Mouse (Mus musculus) limb, embryonic 10.5 days (tissue): ENCODE data around the gene Mark2. TPM values are rescaled to one million over a fixed set of nuclear protein-coding genes. Genes with fewer than 3 reads are reported as not detected.

Source experiments
- DNase-seq: peaks from one replicate; pipeline ENCODE4 v3.0.0-alpha.2; 2017; ENCODE audit warnings: low spot score
- H3K27ac ChIP-seq: fragments of 300-500 bp; sonication (generic); 2 replicates; pipeline ENCODE4 v1.5.1; 2016; ENCODE audit warnings: mild to moderate bottlenecking
- H3K27me3 ChIP-seq: fragments of 300-500 bp; sonication (generic); 2 replicates; pipeline ENCODE4 v1.6.1; 2016; ENCODE audit warnings: low read depth, mild to moderate bottlenecking; ENCODE audit not compliant: poor library complexity, severe bottlenecking
- H3K36me3 ChIP-seq: fragments of 300-500 bp; sonication (generic); 2 replicates; pipeline ENCODE4 v1.6.1; 2016; ENCODE audit warnings: mild to moderate bottlenecking, moderate library complexity
- H3K4me1 ChIP-seq: fragments of 300-500 bp; sonication (generic); 2 replicates; pipeline ENCODE4 v1.6.1; 2016
- H3K4me3 ChIP-seq: fragments of 300-500 bp; sonication (generic); 2 replicates; pipeline ENCODE4 v1.5.1; 2016; ENCODE audit warnings: mild to moderate bottlenecking, moderate library complexity
- H3K9me3 ChIP-seq: fragments of 300-500 bp; sonication (generic); replicated peaks from 2 replicates; pipeline ENCODE4 v1.6.1; 2016; ENCODE audit warnings: mild to moderate bottlenecking
- WGBS: fragments of 180-500 bp; shearing (Covaris S2); methylation state at CpG from one replicate; pipeline ENCODE4 v1.1.7; 2016; 5-methylcytosine and 5-hydroxymethylcytosine counted together
- polyA plus RNA-seq: library from polyadenylated mRNA; unstranded; fragments of >200 nt; fragmentation: Nextera tagmentation; extraction: Ambion mirVana; gene quantifications from 2 replicates; pipeline ENCODE4 v1.2.1, GENCODE M21; 2016

The Mark2 gene
- polyA plus RNA-seq, 1 experiment from 2014 or later: 50.1 TPM

DNA sequence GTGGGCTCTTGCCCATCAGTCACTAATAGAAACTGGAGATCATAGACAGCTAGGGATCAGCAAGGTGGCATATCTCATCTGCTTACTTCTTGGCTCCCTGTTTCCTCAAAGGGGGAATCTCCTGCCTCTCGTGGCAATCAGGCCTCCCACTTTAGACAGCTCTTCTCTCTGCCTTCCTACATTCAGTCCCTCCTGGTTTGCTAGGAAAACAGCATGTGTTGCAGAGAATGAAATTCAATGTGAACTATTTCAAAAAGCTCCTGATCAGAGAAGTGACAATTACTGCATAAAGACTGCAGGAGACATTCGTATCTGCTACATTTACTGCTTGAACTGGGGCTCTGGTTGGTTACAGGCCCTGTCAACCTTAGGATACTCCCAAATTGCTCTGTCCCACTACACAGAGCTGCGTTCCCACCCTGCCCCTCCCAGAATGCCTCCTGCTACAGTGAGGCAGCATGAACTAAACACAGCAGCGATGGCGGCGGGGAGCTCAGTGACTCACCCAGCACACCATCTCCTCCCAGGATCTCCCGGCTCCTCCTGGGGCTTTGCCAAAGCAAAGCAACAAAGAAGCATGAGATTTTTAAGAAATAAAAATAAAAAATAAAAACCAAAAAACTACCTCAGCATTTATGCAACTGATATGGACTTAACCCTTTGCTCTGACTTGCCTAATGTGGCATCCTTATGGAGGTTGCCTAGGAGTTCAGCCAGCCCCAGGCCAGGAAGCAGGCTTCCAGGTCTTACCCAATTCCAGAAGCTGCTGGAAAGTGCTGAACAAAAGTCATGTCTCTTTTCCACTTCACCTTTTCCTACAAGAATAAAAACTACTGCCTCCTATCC is 39.8 kb downstream of the Mark2 start:
- WGBS: 90% methylated on average over 7 of the region's 7 CpGs
- no peak for DNase-seq
- no peak overlapping the region for H3K4me3 ChIP-seq

DNA sequence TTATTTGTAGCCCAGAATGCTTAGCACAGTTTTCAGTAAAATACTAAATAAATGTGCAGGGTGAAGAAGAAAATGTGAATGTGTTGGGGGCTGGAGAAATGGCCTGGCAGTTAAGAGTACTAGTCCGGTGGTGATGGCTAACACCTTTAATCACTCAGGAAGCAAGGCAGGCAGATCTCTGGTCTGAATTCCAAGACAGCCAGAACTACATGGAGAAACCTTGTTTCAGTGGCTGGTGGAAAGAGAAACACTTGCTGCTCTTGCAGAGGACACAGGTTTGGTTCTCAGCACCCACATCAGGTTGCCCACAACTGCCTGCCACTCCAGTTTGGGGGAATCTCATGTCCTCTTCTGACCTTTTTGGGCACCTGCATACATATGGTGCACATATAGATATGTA is 41.6 kb downstream of the Mark2 start:
- 97% methylated on average over 1 of the region's 1 CpGs for WGBS
- peaks cover 31% of the 10 kb centered on the region for H3K36me3 ChIP-seq
- H3K4me1 ChIP-seq: peaks cover 15% of the 10 kb centered on the region
- no peak overlapping the region for H3K4me3 ChIP-seq
- no peaks in the 10 kb centered on the region for H3K27me3 ChIP-seq
- no peak for DNase-seq
- no peaks in the 10 kb centered on the region for H3K9me3 ChIP-seq
- H3K27ac ChIP-seq: no peak overlapping the region

More for the DNA sequence above, 39.8 kb downstream of the Mark2 start:
- no peaks in the 10 kb centered on the region for H3K27me3 ChIP-seq
- no peaks in the 10 kb centered on the region for H3K9me3 ChIP-seq
- no peak overlapping the region for H3K27ac ChIP-seq
- H3K4me1 ChIP-seq: peaks cover 6% of the 10 kb centered on the region; the same call in 1 of the 2 replicates
- H3K36me3 ChIP-seq: peaks cover 30% of the 10 kb centered on the region

DNA sequence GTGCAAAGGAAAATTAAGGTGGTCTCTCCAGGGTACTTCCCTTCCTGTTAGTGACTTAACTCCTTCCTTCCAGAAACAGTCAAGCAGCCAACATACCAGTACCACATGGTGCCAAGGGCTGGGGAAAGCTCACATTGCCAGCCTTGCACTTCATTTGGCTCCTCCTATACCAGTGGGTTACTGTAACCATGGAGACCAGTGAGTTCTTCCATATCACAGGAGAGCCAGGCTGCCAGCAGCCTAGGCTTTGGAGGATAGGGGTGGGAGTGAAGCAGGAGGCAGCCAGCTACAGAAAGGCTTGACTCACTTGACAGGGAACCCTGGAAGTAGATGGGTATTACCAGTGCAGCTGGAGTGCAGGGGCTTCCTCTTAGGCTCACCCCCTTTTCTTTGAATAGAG is 42.6 kb downstream of the Mark2 start:
- H3K27ac ChIP-seq: no peak overlapping the region
- peaks cover 29% of the 10 kb centered on the region for H3K36me3 ChIP-seq
- DNase-seq: no peak
- no peaks in the 10 kb centered on the region for H3K9me3 ChIP-seq
- no peak overlapping the region for H3K4me3 ChIP-seq
- H3K27me3 ChIP-seq: no peaks in the 10 kb centered on the region
- H3K4me1 ChIP-seq: peaks cover 25% of the 10 kb centered on the region

DNA sequence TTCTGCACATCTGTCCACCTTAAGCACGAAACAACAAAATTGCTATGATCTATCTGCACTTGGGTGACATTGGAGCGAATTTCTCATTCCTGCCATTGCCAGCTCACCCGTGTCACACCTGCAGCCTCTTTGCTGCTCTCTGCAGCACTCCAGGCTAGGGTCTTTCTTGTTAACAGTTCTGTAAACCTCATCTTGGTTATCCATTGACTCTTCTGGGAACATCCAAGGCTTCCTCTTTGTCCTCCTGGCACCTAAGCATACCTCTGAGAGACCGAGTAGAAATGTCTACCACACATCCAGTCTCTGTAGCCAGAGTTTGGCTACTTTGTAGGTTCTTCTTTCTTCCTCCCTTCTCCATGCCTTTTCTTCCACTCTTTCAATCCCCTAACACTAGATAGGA is 45.7 kb downstream of the Mark2 start:
- H3K27ac ChIP-seq: no peak overlapping the region
- peaks cover 26% of the 10 kb centered on the region for H3K36me3 ChIP-seq
- H3K4me1 ChIP-seq: peaks cover 38% of the 10 kb centered on the region
- no peaks in the 10 kb centered on the region for H3K9me3 ChIP-seq
- H3K27me3 ChIP-seq: no peaks in the 10 kb centered on the region
- 89% methylated on average over 4 of the region's 4 CpGs for WGBS
- no peak for DNase-seq
- no peak overlapping the region for H3K4me3 ChIP-seq

DNA sequence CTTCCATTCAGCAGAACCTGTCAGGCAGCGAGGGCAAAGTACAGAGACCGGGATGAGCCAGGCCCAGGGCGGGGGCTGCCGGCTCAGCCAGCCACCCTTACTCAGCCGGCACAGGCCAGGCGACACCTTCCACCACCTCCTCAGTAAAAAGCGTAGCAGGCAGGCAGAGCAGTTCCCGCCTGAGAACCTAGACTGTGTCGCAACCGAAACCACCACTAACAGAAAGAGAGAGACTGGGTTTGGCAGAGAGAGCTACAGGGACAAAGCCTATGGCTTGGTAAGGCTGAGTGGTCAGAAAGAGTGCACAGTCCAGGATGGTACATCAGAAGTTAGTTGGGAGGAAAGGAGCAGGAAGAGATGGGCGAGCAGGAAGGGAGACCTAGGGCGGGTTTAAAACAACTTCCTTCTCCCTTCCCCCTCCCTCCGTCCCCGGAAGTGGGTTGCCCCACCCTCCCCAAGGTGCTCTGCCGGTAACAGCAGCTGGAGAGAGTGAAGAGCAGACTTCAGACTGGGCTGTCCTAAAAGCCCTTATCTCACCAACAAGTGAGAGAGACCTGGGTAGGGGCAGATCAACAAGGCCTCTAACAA is 46.5 kb downstream of the Mark2 start:
- H3K27me3 ChIP-seq: no peaks in the 10 kb centered on the region
- no peaks in the 10 kb centered on the region for H3K9me3 ChIP-seq
- peak overlapping the region; percentile 32; the same call in 1 of the 2 replicates for H3K27ac ChIP-seq
- H3K4me3 ChIP-seq: peak overlapping the region; percentile 20; the same call in 1 of the 2 replicates
- peaks cover 38% of the 10 kb centered on the region for H3K4me1 ChIP-seq
- 65% methylated on average over 15 of the region's 15 CpGs for WGBS
- peaks cover 30% of the 10 kb centered on the region for H3K36me3 ChIP-seq
- DNase-seq: no peak

DNA sequence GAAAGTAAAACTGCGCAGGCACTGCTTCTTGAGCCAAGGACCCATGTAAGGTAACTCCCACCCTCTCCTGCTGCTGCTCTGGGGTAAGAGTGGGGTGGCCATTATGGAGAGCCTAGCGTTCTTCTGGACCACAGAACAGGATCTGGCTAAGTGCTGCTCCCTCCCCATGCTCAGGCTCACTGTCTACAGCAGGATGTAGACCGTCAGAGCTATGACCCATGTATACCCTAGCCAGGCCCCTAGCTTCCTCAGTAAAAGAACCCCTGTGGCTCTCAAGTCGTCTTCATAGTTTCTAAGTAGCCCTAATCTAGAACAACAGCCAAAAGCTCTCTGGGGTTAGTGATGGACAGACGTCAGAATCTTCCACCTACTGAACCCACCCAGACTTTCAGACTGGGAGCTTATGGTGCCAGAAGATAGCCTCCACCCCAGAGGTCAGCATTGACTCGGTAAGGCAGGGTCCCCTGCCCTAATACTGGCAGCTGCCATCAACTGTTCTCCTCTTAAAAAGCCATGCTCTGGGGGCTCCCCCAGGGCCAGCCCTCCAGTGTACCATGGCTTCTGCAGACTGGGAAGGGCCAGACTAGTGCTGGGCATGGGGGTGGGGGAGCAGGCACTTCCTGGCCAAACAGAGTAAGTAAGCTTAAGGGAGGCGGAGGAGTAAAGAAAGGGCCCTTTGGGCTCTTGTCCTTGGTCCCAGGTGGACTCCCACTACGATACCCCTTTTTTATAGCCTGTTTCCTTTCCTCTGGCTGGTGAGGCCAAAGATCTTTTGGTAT is 47.4 kb downstream of the Mark2 start:
- Histone ChIP-seq H3K9me3 (no peaks in the 10 kb centered on the region), H3K4me3 (no peak overlapping the region), H3K36me3 (peaks cover 36% of the 10 kb centered on the region), H3K4me1 (peaks cover 38% of the 10 kb centered on the region), H3K27me3 (no peaks in the 10 kb centered on the region), H3K27ac (no peak overlapping the region)
- no peak for DNase-seq
- WGBS: 76% methylated on average over 8 of the region's 8 CpGs

DNA sequence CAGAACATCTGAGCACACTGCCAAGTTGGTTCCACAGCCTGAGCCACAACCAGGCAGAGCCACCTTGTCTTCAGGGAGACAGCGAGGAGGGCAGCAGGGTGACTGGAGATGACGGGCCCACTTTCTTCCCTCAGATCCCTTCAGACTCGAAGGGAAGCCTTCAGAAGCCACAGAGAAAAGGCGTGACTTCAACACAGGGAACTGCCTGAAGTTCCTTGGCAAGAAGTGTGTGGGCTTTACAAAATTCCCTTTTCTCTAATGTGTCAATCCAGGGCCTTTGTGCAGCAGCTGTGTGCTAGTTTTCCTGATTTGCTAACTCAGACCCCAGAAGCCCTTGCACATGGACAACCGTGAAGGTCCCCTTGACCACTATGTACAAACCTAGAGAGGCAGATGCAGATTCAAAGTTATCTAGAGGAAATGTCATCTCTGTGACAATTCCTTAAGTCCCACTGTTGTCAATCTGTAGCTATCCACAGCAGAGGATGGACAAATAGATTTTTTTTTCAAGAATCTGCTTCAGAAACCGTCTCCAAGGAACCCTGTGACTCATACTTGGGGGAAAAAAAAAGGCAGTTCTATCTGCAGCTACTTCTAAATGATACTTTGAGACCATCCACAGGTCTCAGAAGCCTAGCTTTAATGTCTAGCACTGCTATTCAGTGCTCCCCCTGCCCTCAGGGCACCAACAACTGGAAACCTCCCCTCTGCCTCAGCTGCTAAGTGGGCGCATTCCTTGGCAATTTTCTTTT is 49.5 kb downstream of the Mark2 start:
- no peaks in the 10 kb centered on the region for H3K27me3 ChIP-seq
- no peak overlapping the region for H3K27ac ChIP-seq
- H3K4me1 ChIP-seq: peaks cover 33% of the 10 kb centered on the region
- H3K4me3 ChIP-seq: no peak overlapping the region
- DNase-seq: no peak
- H3K9me3 ChIP-seq: no peaks in the 10 kb centered on the region
- 84% methylated on average over 7 of the region's 7 CpGs for WGBS
- H3K36me3 ChIP-seq: peaks cover 37% of the 10 kb centered on the region

DNA sequence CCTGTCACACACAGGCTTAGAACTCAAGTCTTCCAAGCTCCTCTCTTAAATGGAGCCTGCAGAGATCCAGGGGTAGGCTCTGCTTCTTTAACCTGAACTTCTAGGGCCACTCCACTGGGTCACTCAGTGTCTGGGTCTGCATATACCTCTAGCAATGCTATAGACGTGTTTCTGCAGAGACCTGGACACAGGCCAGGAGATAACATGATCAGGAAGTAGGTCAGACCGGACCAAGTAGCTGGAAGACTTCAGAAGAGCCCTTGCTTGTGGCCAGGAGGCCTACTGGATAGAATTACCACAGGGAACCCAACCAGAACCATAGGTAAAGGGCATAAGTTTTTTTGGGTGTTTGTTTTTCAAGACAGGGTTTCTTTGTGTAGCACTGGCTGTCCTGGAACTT is 51.9 kb downstream of the Mark2 start:
- no peak for DNase-seq
- H3K36me3 ChIP-seq: peaks cover 52% of the 10 kb centered on the region
- 87% methylated on average over 2 of the region's 2 CpGs for WGBS

DNA sequence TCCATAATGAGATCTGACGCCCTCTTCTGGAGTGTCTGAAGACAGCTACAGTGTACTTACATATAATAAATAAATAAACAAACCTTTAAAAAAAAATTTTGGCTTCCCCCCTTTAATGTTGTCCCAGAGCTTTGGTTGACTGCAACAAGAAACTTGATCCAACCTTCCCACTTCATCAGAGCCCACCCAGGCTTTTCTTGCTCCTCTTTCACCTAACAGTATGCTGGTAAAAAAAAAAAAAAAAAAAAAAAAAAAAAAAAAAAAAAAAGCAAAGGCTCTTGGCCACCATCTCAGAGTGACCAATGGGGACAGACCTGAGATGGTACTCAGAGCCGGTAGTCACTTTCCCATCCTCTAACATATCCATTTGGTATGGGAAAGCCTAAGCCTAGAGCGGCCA is 53.4 kb downstream of the Mark2 start:
- H3K4me3 ChIP-seq: no peak overlapping the region
- no peak overlapping the region for H3K27ac ChIP-seq
- H3K9me3 ChIP-seq: no peaks in the 10 kb centered on the region
- peaks cover 6% of the 10 kb centered on the region; the same call in 1 of the 2 replicates for H3K4me1 ChIP-seq
- no peaks in the 10 kb centered on the region for H3K27me3 ChIP-seq
- 93% methylated on average over 3 of the region's 3 CpGs for WGBS
- DNase-seq: no peak
- peaks cover 67% of the 10 kb centered on the region for H3K36me3 ChIP-seq

More for the DNA sequence above, 51.9 kb downstream of the Mark2 start:
- Histone ChIP-seq H3K4me3 (no peak overlapping the region), H3K27ac (no peak overlapping the region), H3K27me3 (no peaks in the 10 kb centered on the region), H3K4me1 (peaks cover 20% of the 10 kb centered on the region), H3K9me3 (no peaks in the 10 kb centered on the region)

DNA sequence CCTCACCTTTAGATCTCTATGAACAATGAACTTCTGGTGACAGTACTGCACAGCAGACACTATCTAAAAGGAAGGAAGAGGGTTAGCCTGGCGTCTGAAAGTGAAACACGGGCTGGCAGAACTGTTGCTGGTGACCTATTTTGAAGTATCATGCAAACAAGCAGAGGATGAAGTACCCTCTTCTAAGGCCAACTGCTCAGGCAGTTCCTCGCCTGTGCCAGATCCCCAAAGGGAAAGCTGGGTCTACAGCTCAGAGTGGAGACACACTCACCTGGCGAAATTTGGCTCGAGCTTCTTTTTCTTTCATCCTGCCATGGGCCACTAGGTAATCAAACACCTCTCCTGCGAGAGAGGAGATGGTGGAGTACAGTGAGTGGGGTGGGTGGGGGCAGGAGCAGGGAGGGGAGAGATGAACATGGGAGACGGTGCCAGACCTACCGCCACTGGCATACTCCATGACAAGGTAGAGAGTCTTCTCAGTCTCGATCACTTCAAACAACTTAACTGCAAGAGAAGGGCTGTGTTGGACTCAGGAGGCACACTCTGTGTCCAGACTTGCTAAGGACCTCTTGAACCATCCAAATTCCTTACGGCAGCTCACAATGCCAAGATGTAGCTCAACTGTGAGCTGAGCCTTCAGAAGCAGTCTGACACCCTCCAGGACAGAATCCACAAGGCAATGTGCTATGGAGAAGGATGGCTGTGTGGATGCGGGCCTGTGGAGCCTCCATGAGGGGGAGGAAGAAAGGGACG is 54.9 kb downstream of the Mark2 start:
- Histone ChIP-seq H3K9me3 (no peaks in the 10 kb centered on the region), H3K36me3 (peaks cover 82% of the 10 kb centered on the region), H3K4me3 (no peak overlapping the region), H3K27ac (no peak overlapping the region), H3K4me1 (no peaks in the 10 kb centered on the region), H3K27me3 (no peaks in the 10 kb centered on the region)
- DNase-seq: no peak
- WGBS: 94% methylated on average over 12 of the region's 12 CpGs

DNA sequence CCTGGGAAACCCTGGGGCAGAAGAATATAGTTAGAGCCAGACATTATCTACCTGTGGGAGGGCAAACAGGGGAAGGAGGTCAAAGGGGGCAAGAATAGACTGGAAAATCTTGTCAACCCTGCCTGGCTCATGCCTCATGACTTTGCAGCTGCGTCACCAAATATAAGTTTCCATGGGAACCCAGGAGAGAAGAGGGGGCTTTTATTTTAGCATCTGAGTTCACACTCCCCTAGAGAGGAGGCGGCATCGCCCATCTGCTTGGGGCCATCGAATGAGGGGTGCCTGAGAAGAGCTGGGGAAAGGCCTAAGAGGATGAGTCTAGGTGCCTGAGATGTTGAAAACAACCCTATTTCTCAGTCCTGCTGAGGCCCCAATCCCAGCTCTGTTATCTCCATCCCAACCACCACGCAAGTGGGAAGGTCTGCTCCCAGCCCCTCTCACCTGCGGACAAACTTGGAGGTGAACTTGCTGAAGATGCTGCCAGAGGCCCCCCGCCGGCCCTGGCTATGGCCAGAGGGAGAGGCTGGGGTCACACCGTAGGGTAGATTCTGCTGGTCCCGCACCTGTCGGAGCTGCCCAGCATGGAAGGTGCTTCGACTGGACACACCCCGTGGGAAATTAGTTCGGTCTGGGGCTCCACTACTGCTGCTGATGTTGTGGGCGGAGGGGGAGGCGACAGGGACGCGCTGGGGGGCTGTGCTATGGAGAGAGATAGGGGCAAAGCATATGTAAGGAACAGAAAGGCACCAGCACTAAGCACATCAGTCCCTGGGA is 60.9 kb downstream of the Mark2 start:
- Histone ChIP-seq H3K27ac (no peak overlapping the region), H3K36me3 (peaks cover 98% of the 10 kb centered on the region), H3K4me1 (peaks cover 16% of the 10 kb centered on the region), H3K4me3 (no peak overlapping the region), H3K27me3 (no peaks in the 10 kb centered on the region), H3K9me3 (no peaks in the 10 kb centered on the region)
- no peak for DNase-seq
- WGBS: 91% methylated on average over 18 of the region's 18 CpGs
